Mouse (Mus musculus) forebrain, embryonic 15.5 days (tissue): ENCODE data around the gene Arvcf. TPM values are rescaled to one million over a fixed set of nuclear protein-coding genes. Genes with fewer than 3 reads are reported as not detected.

Experiments used
- ATAC-seq: fragments of 200-750 bp; cut with Nextera tagmentation; replicated peaks from 2 replicates; pipeline ENCODE4 v1.8.0; 2017; ENCODE audit warnings: mild to moderate bottlenecking, moderate TSS enrichment, moderate library complexity
- H3K27ac ChIP-seq: fragments of 300-500 bp; sonication (generic); replicated peaks from 2 replicates; pipeline ENCODE4 v1.5.1; 2015; ENCODE audit warnings: mild to moderate bottlenecking, inconsistent platforms
- H3K27me3 ChIP-seq: fragments of 300-500 bp; sonication (generic); 2 replicates; pipeline ENCODE4 v1.6.1; 2015; ENCODE audit warnings: inconsistent platforms
- H3K36me3 ChIP-seq: fragments of 300-500 bp; sonication (generic); 2 replicates; pipeline ENCODE4 v1.6.1; 2015; ENCODE audit warnings: mild to moderate bottlenecking, inconsistent platforms
- H3K4me1 ChIP-seq: fragments of 300-500 bp; sonication (generic); 2 replicates; pipeline ENCODE4 v1.6.1; 2015; ENCODE audit warnings: inconsistent platforms
- H3K4me2 ChIP-seq: fragments of 300-500 bp; sonication (generic); replicated peaks from 2 replicates; pipeline ENCODE4 v1.6.1; 2015; ENCODE audit warnings: mild to moderate bottlenecking, inconsistent platforms
- H3K4me3 ChIP-seq: fragments of 300-500 bp; sonication (generic); 2 replicates; pipeline ENCODE4 v1.5.1; 2015; ENCODE audit warnings: mild to moderate bottlenecking, inconsistent platforms
- H3K9ac ChIP-seq: fragments of 300-500 bp; sonication (generic); replicated peaks from 2 replicates; pipeline ENCODE4 v1.6.1; 2015; ENCODE audit warnings: mild to moderate bottlenecking, inconsistent platforms
- H3K9me3 ChIP-seq: fragments of 300-500 bp; sonication (generic); 2 replicates; pipeline ENCODE4 v1.6.1; 2016; ENCODE audit warnings: inconsistent platforms
- WGBS: fragments of 180-500 bp; shearing (Covaris S2); methylation state at CpG from one replicate; pipeline ENCODE4 v1.1.7; 2015; ENCODE audit warnings: mixed read lengths; 5-methylcytosine and 5-hydroxymethylcytosine counted together
- polyA plus RNA-seq: library from polyadenylated mRNA; unstranded; fragments of >200 nt; fragmentation: Nextera tagmentation; extraction: Ambion mirVana; gene quantifications from 2 replicates; pipeline ENCODE4 v1.2.1, GENCODE M21; 2015

Gene Arvcf
- polyA plus RNA-seq, 1 experiment from 2014 or later: 72.0 TPM

DNA sequence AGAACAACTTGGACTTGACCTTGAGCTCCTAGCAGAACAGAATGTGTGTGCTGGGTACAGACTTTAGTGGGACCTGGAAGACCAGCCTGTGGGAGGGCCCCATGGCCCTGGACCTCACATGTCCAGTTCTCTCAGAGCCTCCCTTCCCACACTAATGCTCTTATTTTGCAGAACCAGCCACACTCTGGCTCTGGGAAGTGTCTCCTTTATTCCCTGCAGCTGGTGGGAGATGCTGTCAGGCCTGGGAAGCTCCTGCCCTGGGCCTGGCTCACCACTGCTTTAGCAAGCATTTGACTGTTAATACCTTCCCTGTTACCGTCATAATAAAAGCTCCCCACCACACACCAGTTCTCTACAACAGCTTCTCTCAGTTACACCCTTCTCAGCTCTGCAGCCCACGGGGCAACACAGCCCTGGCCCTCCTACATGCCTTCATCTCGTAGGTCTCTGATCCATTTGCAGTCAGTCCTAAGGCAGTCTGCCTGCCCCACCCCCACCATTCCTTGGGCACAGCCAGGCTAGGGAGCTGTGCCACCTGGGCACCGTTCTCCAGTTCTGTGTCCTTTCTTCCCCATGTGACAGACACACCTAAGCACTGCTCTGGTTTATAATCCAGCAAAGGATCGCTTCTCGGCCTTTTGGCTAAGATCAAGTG is 12.3 kb downstream of the Arvcf start:
- no peak overlapping the region for H3K4me3 ChIP-seq
- WGBS: 66% methylated on average over 6 of the region's 6 CpGs
- peaks cover 16% of the 10 kb centered on the region; the same call in 1 of the 2 replicates for H3K36me3 ChIP-seq
- ATAC-seq: no peak
- H3K9ac ChIP-seq: no peak overlapping the region
- H3K27me3 ChIP-seq: no peaks in the 10 kb centered on the region
- no peak overlapping the region for H3K4me2 ChIP-seq
- H3K27ac ChIP-seq: no peak overlapping the region
- H3K9me3 ChIP-seq: no peaks in the 10 kb centered on the region
- no peaks in the 10 kb centered on the region for H3K4me1 ChIP-seq

DNA sequence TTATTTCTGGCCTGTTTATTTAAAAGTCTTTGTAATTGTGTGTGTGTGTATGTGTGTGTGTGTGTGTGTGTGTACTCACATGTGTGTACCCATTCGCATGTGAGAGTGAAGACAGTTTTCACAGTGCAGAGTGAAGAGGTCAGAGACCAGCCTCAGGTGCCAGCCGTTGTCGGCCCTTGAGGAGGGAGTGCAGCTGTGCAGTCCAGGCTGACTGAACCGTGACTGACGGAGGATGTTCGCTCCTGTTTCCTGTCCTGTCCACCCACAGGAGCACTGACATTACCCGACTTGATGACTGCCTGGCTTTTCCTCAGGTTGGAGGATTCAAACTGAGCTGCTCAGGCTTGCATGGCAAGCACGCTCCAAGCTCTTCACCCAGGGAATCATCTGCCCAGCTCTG is 15.0 kb downstream of the Arvcf start:
- WGBS: 90% methylated on average over 8 of the region's 8 CpGs

GRCm38 (mm10) chr16:18366849-18367248 is 18.9 kb downstream of the Arvcf start:
- ATAC-seq: no peak
- no peak overlapping the region for H3K27ac ChIP-seq
- WGBS: 91% methylated on average over 4 of the region's 4 CpGs
- no peak overlapping the region for H3K9ac ChIP-seq
- peaks cover 16% of the 10 kb centered on the region; the same call in 1 of the 2 replicates for H3K36me3 ChIP-seq
- H3K9me3 ChIP-seq: no peaks in the 10 kb centered on the region
- no peaks in the 10 kb centered on the region for H3K27me3 ChIP-seq
- H3K4me2 ChIP-seq: no peak overlapping the region
- H3K4me1 ChIP-seq: no peaks in the 10 kb centered on the region
- H3K4me3 ChIP-seq: no peak overlapping the region

More for the DNA sequence above, 15.0 kb downstream of the Arvcf start:
- Histone ChIP-seq H3K4me2 (no peak overlapping the region), H3K27me3 (no peaks in the 10 kb centered on the region), H3K9me3 (no peaks in the 10 kb centered on the region), H3K27ac (no peak overlapping the region), H3K4me1 (no peaks in the 10 kb centered on the region), H3K4me3 (no peak overlapping the region), H3K9ac (no peak overlapping the region), H3K36me3 (peaks cover 16% of the 10 kb centered on the region; the same call in 1 of the 2 replicates)
- ATAC-seq: no peak

GRCm38 (mm10) chr16:18370197-18370596 is 22.2 kb downstream of the Arvcf start:
- Histone ChIP-seq H3K9me3 (no peaks in the 10 kb centered on the region), H3K4me1 (no peaks in the 10 kb centered on the region), H3K27ac (no peak overlapping the region), H3K27me3 (no peaks in the 10 kb centered on the region), H3K4me3 (no peak overlapping the region), H3K36me3 (0 out of 2 replicates have a peak, but pooled peaks cover 3% of the 10 kb centered on the region), H3K9ac (no peak overlapping the region), H3K4me2 (no peak overlapping the region)
- WGBS: 95% methylated on average over 3 of the region's 3 CpGs
- ATAC-seq: no peak

DNA sequence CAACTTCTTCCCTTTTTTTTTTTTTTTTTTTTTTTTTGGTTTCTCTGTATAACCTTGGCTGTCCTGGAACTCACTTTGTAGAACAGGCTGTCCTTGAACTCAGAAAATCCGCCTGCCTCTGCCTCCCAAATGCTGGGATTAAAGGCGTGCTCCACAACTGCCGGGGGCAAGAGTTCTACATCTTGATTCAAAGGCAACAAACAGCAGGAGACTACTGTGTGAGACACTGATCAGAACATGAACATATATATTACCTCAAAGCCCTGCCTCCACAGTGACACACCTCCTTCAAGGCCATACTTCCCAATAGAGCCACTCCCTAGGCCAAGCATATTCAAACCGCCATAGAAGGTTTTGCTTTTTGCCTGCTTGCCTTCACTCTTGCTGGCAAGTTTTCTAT is 25.6 kb downstream of the Arvcf start:
- Histone ChIP-seq H3K4me2 (no peak overlapping the region), H3K9me3 (no peaks in the 10 kb centered on the region), H3K4me1 (peaks cover 6% of the 10 kb centered on the region), H3K27ac (no peak overlapping the region), H3K36me3 (no peaks in the 10 kb centered on the region), H3K4me3 (no peak overlapping the region), H3K9ac (no peak overlapping the region), H3K27me3 (no peaks in the 10 kb centered on the region)
- ATAC-seq: no peak
- WGBS: 96% methylated on average over 4 of the region's 4 CpGs

DNA sequence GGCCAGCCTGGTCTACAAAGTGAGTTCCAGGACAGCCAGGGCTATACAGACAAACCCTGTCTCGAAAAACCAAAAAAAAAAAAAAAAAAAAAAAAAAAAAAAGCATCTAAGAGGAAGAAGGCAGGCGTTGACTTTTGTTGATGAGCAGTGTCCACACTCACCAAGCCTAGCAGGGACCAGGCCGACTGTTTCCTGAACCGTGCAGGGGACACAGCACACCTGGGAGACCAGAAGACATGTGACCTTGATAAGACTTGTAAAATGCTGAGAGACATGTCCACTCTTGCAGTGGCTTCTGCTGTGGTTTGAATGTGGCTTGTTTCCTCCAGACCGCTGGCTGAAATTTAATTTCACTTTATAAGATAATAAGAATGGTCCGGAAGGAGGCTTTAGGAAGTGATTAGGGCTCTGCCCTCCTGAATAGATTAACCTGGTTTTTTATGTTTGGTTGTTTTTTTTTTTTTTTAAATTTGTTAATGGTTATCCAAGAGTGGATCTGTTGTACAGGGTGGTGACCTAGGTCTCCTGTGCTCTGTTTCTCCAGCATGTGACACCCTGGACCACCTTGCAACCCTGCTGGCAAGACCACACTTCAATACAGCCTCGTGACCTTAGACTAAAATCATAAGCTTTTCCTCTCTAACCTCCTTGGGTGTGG is 28.4 kb downstream of the Arvcf start:
- WGBS: 87% methylated on average over 7 of the region's 7 CpGs
- Histone ChIP-seq H3K9ac (no peak overlapping the region), H3K36me3 (no peaks in the 10 kb centered on the region), H3K9me3 (no peaks in the 10 kb centered on the region), H3K4me1 (peaks cover 34% of the 10 kb centered on the region), H3K4me3 (no peak overlapping the region), H3K27ac (no peak overlapping the region), H3K4me2 (no peak overlapping the region), H3K27me3 (no peaks in the 10 kb centered on the region)
- no peak for ATAC-seq

DNA sequence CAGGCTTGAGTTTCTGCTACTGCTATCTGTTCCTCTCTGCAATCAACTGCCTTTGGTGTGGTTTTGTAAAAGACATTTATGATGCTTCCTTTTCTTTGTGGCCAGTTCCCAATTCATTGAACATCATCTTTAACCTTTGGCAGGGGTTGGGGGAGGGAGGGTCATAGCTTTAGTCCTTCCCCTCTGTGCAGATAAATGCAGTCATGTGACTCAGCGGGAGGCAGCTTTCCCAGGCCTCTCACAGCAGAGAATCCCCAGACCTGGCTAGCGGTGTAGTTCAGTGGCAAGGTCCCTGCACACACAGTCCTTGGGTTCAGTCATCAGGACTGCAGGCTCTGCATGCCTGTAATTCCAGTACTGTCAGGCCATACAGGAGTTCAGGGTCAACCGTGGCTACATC is 29.2 kb downstream of the Arvcf start:
- 38% methylated on average over 3 of the region's 3 CpGs for WGBS
- Histone ChIP-seq H3K4me1 (peaks cover 42% of the 10 kb centered on the region), H3K9ac (no peak overlapping the region), H3K9me3 (no peaks in the 10 kb centered on the region), H3K4me3 (no peak overlapping the region), H3K27me3 (no peaks in the 10 kb centered on the region), H3K27ac (no peak overlapping the region), H3K36me3 (no peaks in the 10 kb centered on the region), H3K4me2 (no peak overlapping the region)
- no peak for ATAC-seq

DNA sequence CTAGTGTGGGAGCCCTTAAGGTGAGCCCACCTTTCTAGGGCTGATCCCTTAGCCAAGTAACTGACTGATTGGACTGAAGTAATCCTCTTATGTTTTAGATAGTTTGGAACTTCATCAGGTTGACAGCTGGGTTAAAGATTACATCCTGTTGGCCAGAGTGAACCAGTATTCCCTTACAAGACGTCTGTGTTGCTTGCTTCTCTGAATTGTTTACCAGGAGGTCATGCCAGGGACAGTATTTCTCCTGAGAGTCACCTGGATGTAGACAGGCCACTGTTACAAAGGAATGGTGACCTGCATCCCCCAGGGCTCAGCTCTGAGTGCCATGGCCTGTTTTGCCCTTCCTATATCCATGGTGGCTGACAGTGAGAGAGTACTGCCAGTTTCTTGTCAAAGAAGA is 30.5 kb downstream of the Arvcf start:
- no peak for ATAC-seq
- no peak overlapping the region for H3K4me2 ChIP-seq
- peaks cover 53% of the 10 kb centered on the region for H3K4me1 ChIP-seq
- no peak overlapping the region for H3K27ac ChIP-seq
- no peaks in the 10 kb centered on the region for H3K9me3 ChIP-seq
- H3K9ac ChIP-seq: no peak overlapping the region
- H3K4me3 ChIP-seq: no peak overlapping the region
- 59% methylated on average over 1 of the region's 1 CpGs for WGBS
- no peaks in the 10 kb centered on the region for H3K27me3 ChIP-seq
- no peaks in the 10 kb centered on the region for H3K36me3 ChIP-seq

GRCm38 (mm10) chr16:18379338-18380001 is 31.5 kb downstream of the Arvcf start:
- Histone ChIP-seq H3K4me1 (peaks cover 63% of the 10 kb centered on the region), H3K4me2 (no peak overlapping the region), H3K36me3 (no peaks in the 10 kb centered on the region), H3K9me3 (no peaks in the 10 kb centered on the region), H3K27ac (peak overlapping the region; percentile 81), H3K4me3 (no peak overlapping the region), H3K9ac (no peak overlapping the region), H3K27me3 (no peaks in the 10 kb centered on the region)
- no peak; the same call in 1 of the 2 replicates for ATAC-seq
- whole genome bisulfite sequencing: 58% methylated on average over 8 of the region's 8 CpGs

DNA sequence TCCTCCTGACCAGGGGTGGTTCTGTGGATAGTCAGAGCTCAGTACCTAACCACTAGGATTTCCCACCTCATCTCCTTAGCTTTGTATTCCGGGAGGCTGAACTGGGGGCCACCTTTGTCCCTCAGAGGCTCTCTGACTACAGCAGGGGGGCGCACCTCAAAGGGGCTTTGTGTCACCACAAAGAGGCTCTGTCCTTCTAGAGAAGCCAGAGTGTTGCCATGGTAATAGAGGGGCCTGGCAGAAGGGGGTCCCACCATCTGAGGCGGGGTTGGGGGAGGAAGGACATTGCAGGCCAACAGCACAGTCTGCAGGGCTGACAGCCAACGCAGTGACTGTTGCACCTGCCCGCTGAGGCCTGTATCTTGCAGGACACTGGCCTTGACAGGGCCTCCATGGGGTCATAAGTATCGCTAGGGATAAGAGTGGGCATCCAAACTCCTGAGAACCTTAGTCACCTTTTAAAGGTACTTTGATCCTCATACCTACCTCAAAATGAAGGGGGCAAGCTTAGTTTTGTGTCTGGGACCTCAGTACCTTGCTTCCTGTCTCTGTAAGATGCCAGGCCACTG is 32.6 kb downstream of the Arvcf start:
- H3K4me1 ChIP-seq: peaks cover 65% of the 10 kb centered on the region
- no peaks in the 10 kb centered on the region for H3K27me3 ChIP-seq
- no peak overlapping the region for H3K4me2 ChIP-seq
- no peak overlapping the region for H3K4me3 ChIP-seq
- peak; percentile 72 for ATAC-seq
- H3K9me3 ChIP-seq: no peaks in the 10 kb centered on the region
- peak overlapping the region; percentile 81 for H3K27ac ChIP-seq
- H3K9ac ChIP-seq: no peak overlapping the region
- whole genome bisulfite sequencing: 5% methylated on average over 6 of the region's 6 CpGs
- no peaks in the 10 kb centered on the region for H3K36me3 ChIP-seq

GRCm38 (mm10) chr16:18381621-18382258 is 33.8 kb downstream of the Arvcf start:
- Histone ChIP-seq H3K36me3 (no peaks in the 10 kb centered on the region), H3K27me3 (no peaks in the 10 kb centered on the region), H3K4me2 (no peak overlapping the region), H3K4me1 (peaks cover 69% of the 10 kb centered on the region), H3K27ac (peak overlapping the region; percentile 81), H3K9ac (no peak overlapping the region), H3K4me3 (no peak overlapping the region), H3K9me3 (no peaks in the 10 kb centered on the region)
- WGBS: 41% methylated on average over 6 of the region's 6 CpGs
- ATAC-seq: peak; percentile 55
